Mouse (Mus musculus) stomach, embryonic 16.5 days (tissue): Measurements from ENCODE around the gene Atp1b3. TPM values are rescaled to one million over a fixed set of nuclear protein-coding genes. Genes with fewer than 3 reads are reported as not detected.

ENCODE experiments used
- ATAC-seq: fragments of 200-750 bp; cut with Nextera tagmentation; 2 replicates; pipeline ENCODE4 v1.8.0; 2017; ENCODE audit warnings: moderate number of reproducible peaks, moderate TSS enrichment; ENCODE audit not compliant: insufficient read depth, low FRiP score
- H3K27ac ChIP-seq: fragments of 300-500 bp; sonication (generic); 2 replicates; pipeline ENCODE4 v1.5.1; 2014; ENCODE audit warnings: low read length
- H3K27me3 ChIP-seq: fragments of 300-500 bp; sonication (generic); 2 replicates; pipeline ENCODE4 v1.6.1; 2014; ENCODE audit warnings: low read length, control low read depth, mixed read lengths; ENCODE audit not compliant: control insufficient read depth, insufficient read depth
- H3K36me3 ChIP-seq: fragments of 300-500 bp; sonication (generic); 2 replicates; pipeline ENCODE4 v1.6.1; 2014; ENCODE audit warnings: low read length; ENCODE audit not compliant: control insufficient read depth, insufficient read depth
- H3K4me1 ChIP-seq: fragments of 300-500 bp; sonication (generic); 2 replicates; pipeline ENCODE4 v1.6.1; 2014; ENCODE audit warnings: low read length, control low read depth, mixed read lengths; ENCODE audit not compliant: control insufficient read depth, insufficient read depth
- H3K4me2 ChIP-seq: fragments of 300-500 bp; sonication (generic); 2 replicates; pipeline ENCODE4 v1.6.1; 2014; ENCODE audit warnings: low read depth, low read length, mixed read lengths
- H3K4me3 ChIP-seq: fragments of 300-500 bp; sonication (generic); replicated peaks from 2 replicates; pipeline ENCODE4 v1.5.1; 2014; ENCODE audit warnings: mild to moderate bottlenecking, low read length
- H3K9ac ChIP-seq: fragments of 300-500 bp; sonication (generic); 2 replicates; pipeline ENCODE4 v1.6.1; 2014; ENCODE audit warnings: low read length
- H3K9me3 ChIP-seq: fragments of 300-500 bp; sonication (generic); replicated peaks from 2 replicates; pipeline ENCODE4 v1.6.1; 2016; ENCODE audit warnings: low read length, control low read depth; ENCODE audit not compliant: control insufficient read depth
- WGBS: fragments of 180-500 bp; shearing (Covaris S2); extraction: QIAGEN DNeasy Blood & Tissue Kit; methylation state at CpG from one replicate; pipeline ENCODE4 v1.1.7; 2014; 5-methylcytosine and 5-hydroxymethylcytosine counted together
- polyA plus RNA-seq: library from polyadenylated mRNA; unstranded; fragments of >200 nt; fragmentation: Nextera tagmentation; extraction: Ambion mirVana; gene quantifications from 2 replicates; pipeline ENCODE4 v1.2.1, GENCODE M21; 2015

Atp1b3 gene
- polyA plus RNA-seq, 1 experiment from 2014 or later = 165 TPM

DNA sequence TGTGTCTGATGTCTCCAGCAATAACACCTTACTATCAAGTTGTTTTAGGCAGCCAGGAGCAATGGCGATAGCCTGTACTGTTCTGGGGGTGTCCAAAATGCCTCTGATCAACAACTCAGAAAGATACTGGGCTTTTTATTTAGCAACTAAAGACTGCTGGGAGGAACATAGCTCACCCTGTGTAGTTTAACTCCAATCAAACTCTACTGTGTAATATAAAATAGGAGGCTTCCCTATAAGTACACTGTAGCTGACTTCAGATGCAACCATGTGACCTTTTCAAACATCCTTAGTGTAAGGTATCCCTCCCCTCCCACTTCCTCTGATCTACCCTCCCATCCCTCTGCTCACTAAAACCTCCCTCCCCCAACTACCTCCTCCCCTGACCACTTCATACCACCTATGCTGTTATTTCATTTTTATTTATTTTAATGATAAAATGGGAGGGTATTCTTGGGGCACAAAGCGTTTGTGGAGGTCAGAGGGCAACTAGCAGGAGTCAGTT lies 29.5 kb upstream of the Atp1b3 start:
- H3K27ac ChIP-seq = no peak overlapping the region
- ATAC-seq = no peak
- 65% methylated on average over 2 of the region's 2 CpGs for WGBS

DNA sequence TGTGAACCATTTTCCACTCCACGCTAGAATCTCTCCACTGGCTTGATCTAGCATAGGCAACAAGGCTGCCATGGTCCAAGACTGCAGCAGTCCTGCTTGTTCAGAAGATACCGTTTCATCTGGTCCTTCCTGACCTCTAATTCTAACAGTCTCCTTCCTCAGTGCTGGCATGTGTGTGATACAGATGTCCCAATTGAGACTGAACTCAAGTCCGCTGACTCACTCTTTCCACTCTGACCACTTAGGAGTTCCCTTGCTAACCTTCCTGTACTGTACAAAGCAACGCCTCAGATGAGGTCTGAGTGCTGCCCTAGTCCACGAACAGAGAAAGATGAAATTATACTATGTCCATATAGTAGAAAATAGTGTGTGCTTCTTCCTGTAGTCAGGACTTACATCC lies 28.9 kb upstream of the Atp1b3 start:
- no peak for ATAC-seq
- H3K9ac ChIP-seq = no peak overlapping the region
- WGBS = 83% methylated on average over 5 of the region's 5 CpGs
- no peaks in the 10 kb centered on the region for H3K27me3 ChIP-seq
- no peaks in the 10 kb centered on the region for H3K9me3 ChIP-seq
- H3K4me1 ChIP-seq = peaks cover 4% of the 10 kb centered on the region
- H3K4me2 ChIP-seq = no peak overlapping the region
- no peak overlapping the region for H3K4me3 ChIP-seq
- no peak overlapping the region for H3K27ac ChIP-seq
- H3K36me3 ChIP-seq = no peaks in the 10 kb centered on the region

More for the DNA sequence above, 29.5 kb upstream of the Atp1b3 start:
- no peaks in the 10 kb centered on the region for H3K9me3 ChIP-seq
- H3K36me3 ChIP-seq = no peaks in the 10 kb centered on the region
- H3K9ac ChIP-seq = no peak overlapping the region
- peaks cover 11% of the 10 kb centered on the region for H3K4me1 ChIP-seq
- H3K4me2 ChIP-seq = no peak overlapping the region
- no peak overlapping the region for H3K4me3 ChIP-seq
- no peaks in the 10 kb centered on the region for H3K27me3 ChIP-seq

DNA sequence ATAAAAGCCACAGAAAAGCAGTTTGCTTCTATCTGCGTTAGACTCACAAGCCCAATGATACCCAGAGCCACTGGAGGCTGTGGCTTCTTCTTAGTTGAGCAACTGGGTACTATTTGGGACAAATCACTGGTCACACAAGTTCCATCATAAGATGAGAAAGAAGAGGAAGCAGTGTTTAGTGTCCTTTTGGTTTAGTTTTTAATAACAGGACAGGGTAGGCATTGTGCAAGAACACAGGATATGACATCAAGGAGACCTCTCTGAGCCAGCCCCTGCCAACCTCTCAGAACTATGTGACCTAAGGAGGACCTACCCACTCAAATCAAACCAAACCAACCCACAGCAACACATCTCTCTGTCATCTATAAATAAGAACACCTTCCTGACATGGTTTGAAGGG lies 27.7 kb upstream of the Atp1b3 start:
- WGBS = 82% methylated on average over 1 of the region's 1 CpGs
- no peaks in the 10 kb centered on the region for H3K27me3 ChIP-seq
- no peak overlapping the region for H3K4me2 ChIP-seq
- ATAC-seq = no peak
- H3K4me3 ChIP-seq = no peak overlapping the region
- peaks cover 3% of the 10 kb centered on the region; the same call in 1 of the 2 replicates for H3K4me1 ChIP-seq
- no peak overlapping the region for H3K9ac ChIP-seq
- no peaks in the 10 kb centered on the region for H3K36me3 ChIP-seq
- no peaks in the 10 kb centered on the region for H3K9me3 ChIP-seq
- H3K27ac ChIP-seq = no peak overlapping the region

DNA sequence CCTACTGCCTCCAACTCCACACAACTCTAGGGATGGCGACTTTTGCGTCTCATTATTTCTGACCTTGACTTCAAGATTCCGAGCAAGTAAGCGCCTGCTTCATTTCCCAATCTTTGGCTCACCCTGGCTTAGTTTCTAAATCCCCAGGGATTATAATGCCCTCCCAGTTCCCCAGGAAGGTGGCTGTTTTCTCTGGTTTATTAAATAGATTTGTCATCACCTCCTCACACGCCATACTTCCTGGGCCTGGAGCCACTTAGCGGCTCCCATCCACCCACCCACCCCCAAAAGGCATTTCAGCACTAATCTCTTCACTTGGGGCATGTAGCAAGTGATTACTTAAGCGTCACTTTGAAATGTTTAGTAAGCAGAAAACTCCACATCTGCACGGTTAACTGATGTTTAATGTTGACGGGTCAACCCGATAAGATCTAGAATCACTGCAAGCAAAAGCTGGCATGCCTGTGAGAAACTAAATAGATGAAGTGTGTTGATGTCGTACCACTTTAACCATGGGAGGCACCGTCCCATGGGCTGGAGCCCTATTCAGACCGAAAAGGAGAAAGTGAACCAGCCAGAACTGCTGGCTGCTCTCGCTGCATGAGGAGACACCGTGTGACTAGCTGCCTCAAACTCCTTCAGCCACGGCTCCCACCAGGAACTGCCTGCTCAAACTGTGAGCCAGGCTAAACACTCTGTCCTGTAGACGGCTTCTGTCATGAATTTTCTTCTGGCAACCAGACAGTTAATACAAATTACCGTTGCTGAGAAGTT lies 19.7 kb upstream of the Atp1b3 start:
- no peak for ATAC-seq
- Histone ChIP-seq H3K27me3 (no peaks in the 10 kb centered on the region), H3K36me3 (no peaks in the 10 kb centered on the region), H3K4me2 (no peak overlapping the region), H3K4me3 (no peak overlapping the region), H3K9me3 (no peaks in the 10 kb centered on the region), H3K4me1 (peaks cover 12% of the 10 kb centered on the region; the same call in 1 of the 2 replicates), H3K9ac (no peak overlapping the region), H3K27ac (peak overlapping the region; percentile 56)
- 32% methylated on average over 18 of the region's 18 CpGs for WGBS

DNA sequence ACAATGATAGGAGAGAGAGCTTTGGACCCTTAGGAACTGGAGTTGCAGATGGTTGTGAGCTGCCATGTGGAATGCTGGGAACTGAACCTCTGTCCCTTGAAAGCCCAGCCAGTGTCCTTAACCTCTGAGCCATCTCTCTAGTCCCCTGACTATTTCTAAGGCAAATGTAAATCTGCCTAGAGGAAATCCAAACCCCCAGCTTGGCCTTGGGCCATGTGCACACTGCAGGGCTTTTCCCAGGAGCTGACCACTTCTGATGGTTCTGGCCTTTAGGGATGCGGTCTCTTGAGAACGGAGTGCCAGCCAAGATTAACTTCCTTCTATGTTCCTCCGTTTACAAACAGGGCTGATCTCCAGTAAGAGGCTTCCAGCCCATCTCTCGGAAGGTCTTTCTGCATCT lies 18.5 kb upstream of the Atp1b3 start:
- H3K9ac ChIP-seq = no peak overlapping the region
- WGBS = 71% methylated on average over 4 of the region's 4 CpGs
- no peak overlapping the region; the same call in 1 of the 2 replicates for H3K27ac ChIP-seq
- H3K36me3 ChIP-seq = no peaks in the 10 kb centered on the region
- peaks cover 12% of the 10 kb centered on the region; the same call in 1 of the 2 replicates for H3K4me1 ChIP-seq
- no peaks in the 10 kb centered on the region for H3K9me3 ChIP-seq
- H3K4me2 ChIP-seq = no peak overlapping the region
- ATAC-seq = no peak
- H3K27me3 ChIP-seq = no peaks in the 10 kb centered on the region
- no peak overlapping the region for H3K4me3 ChIP-seq

DNA sequence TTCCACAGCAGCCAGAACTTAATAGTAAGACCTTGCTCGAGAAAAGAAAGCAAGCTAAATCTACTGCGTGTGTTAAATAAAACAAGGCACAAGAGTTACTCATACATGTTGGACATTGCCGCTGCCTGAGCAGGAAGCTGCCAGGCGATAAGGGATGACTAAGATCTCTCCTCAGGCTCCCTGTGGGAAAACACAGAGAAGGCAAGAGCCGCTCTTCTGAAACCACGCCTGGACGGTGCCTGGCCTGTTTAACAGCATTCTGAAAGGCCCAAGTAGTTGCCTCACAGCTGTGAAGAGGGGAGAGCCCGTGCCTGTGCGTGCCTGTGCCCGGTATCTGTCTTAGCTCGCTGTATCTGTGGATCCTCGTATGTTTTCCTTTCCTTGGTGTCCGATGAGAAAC lies 17.2 kb upstream of the Atp1b3 start:
- Histone ChIP-seq H3K36me3 (no peaks in the 10 kb centered on the region), H3K4me1 (peaks cover 12% of the 10 kb centered on the region; the same call in 1 of the 2 replicates), H3K4me2 (peak overlapping the region; percentile 13; the same call in 1 of the 2 replicates), H3K27me3 (no peaks in the 10 kb centered on the region), H3K27ac (peak overlapping the region; percentile 93), H3K4me3 (no peak overlapping the region), H3K9ac (peak overlapping the region; percentile 31), H3K9me3 (no peaks in the 10 kb centered on the region)
- ATAC-seq = peak; percentile 78
- 43% methylated on average over 13 of the region's 13 CpGs for WGBS

DNA sequence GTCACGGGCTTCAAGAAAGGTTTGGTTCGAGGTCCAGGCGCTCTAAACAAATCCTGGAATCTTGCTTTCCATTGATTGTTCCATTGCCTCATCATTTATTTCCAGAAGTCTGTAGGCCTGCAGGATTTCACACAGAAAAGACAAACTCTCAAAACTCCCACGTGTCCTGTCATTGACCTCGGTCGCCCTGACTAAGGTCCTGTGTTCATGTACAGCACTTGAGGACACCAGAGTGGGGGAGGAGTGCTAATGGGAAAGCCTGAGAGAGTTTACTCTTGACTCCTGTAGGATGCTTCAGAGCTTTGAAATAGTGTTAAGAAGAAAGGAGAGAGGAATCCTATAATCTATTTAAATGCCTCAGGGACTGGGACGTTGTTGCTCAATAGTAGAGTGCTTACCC lies 15.3 kb upstream of the Atp1b3 start:
- H3K4me1 ChIP-seq = peaks cover 6% of the 10 kb centered on the region; the same call in 1 of the 2 replicates
- H3K9me3 ChIP-seq = no peaks in the 10 kb centered on the region
- H3K9ac ChIP-seq = no peak overlapping the region
- no peak overlapping the region for H3K4me2 ChIP-seq
- no peak overlapping the region for H3K4me3 ChIP-seq
- H3K36me3 ChIP-seq = no peaks in the 10 kb centered on the region
- no peak overlapping the region for H3K27ac ChIP-seq
- no peak for ATAC-seq
- H3K27me3 ChIP-seq = no peaks in the 10 kb centered on the region
- 50% methylated on average over 7 of the region's 7 CpGs for WGBS

DNA sequence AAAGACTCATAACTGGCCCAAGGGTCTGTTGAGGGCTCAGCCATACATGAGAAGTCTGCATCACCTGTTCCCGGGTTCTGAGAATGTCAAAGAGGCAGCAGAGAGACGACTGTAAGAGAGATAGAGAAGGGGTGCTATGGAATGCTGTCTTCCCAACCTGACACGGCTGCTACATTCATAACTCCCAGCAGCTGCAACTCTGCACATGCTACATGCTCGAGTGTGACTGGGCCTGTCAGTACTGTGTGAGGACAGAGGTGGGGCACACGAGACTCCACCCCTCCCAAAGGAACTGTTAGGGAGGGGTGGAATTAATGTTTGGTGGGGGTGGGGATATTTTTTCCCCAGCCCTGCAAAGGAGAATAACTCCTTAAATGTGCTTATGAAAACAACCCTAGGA lies 14.5 kb upstream of the Atp1b3 start:
- Histone ChIP-seq H3K4me2 (no peak overlapping the region), H3K27me3 (no peaks in the 10 kb centered on the region), H3K9me3 (no peaks in the 10 kb centered on the region), H3K9ac (no peak overlapping the region), H3K4me3 (no peak overlapping the region), H3K27ac (no peak overlapping the region), H3K36me3 (no peaks in the 10 kb centered on the region), H3K4me1 (peaks cover 5% of the 10 kb centered on the region; the same call in 1 of the 2 replicates)
- WGBS = 52% methylated on average over 5 of the region's 5 CpGs
- no peak for ATAC-seq

DNA sequence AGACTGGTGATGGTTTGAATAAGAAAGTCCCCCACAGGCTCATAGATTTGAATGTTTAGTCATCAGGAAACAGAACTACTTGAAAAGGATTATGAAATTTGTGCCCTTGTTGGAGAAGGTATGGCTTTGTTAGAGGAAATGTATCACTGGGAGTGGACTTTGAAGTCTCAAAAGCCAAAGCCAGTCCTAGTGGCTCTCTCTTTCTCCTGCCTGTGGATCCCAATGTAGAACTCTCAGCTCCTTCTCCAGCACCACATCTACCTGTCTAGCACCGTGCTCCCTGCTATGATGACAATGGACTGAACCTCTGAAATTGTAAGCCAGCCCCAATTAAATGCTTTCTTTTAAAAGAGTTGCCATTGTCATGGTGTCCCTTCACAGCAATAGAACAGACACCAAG lies 12.9 kb upstream of the Atp1b3 start:
- H3K4me2 ChIP-seq = no peak overlapping the region
- H3K9ac ChIP-seq = no peak overlapping the region
- no peaks in the 10 kb centered on the region for H3K36me3 ChIP-seq
- H3K27ac ChIP-seq = no peak overlapping the region
- 100% methylated on average over 1 of the region's 1 CpGs for WGBS
- no peak for ATAC-seq
- no peaks in the 10 kb centered on the region for H3K9me3 ChIP-seq
- H3K4me3 ChIP-seq = no peak overlapping the region
- H3K27me3 ChIP-seq = no peaks in the 10 kb centered on the region
- H3K4me1 ChIP-seq = no peaks in the 10 kb centered on the region
